Mouse (Mus musculus): Measurements from ENCODE around the gene Cdca3. TPM values are rescaled to one million over a fixed set of nuclear protein-coding genes. Genes with fewer than 3 reads are reported as not detected.
"Not testable (repeated sequence)": the region's sequence is repeated elsewhere in the genome, so short reads cannot be mapped to it uniquely, and the experiment has no call there.

Gene Cdca3
- polyA plus RNA-seq, 1 experiment from 2014 or later, result 201 TPM

DNA sequence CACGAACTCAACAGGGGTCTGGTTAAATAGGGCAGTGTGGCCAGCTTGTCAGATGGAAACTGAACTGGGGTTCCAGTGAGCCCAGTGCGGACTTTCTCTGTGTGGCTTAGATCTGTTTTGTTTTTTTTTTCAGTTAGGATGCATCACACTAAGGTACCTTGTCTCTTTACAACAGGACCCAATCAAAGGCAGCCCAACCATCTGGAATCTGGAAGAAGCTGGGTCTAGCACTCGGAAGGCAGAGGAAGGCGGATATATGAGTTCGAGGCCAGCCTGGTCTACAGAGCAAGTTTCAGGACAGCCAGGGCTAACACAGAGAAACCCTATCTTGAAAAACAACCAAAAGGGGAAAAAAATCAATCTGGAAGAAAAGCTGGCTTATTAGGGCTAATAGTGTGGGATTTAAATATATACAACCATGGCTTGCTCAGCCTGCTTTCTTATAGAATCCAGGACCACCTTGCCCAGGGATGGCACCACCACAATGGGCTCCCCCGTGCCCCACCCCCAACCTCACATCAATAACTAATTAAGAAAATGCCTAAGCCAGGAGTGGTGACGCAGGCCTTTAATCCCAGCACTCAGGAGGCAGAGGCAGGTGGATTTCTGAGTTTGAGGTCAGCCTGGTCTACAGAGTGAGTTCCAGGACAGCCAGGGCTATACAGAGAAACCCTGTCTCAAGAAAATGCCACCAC is 22.8 kb upstream of the Cdca3 start:
- H3K4me1 ChIP-seq (ENCODE audit: control insufficient read depth, insufficient read depth, low read length), result peaks cover 21% of the 10 kb centered on the region
- 76% methylated on average over 7 of the region's 7 CpGs for WGBS

DNA sequence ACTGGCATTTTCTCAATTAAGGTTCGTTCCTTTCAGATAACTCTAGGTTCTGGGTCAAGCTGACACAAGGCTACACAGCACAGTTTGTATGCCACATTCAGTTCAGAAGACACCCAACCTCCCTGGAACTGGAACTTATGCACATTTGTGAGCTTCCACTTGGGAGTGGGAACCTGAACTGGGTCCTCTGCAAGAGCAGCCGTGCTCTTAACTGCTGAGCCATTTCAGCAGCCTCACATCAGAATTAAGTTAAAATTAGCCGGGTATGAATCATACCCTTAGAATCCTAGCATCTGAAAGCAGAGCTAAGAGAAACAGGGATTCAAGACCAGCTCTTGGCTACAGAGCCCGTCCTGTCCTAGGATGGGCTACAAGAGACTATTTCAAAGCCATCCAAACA is 22.0 kb upstream of the Cdca3 start:
- H3K36me3 ChIP-seq (ENCODE audit: control insufficient read depth, insufficient read depth, low read length), result peaks cover 23% of the 10 kb centered on the region
- H3K9me3 ChIP-seq (ENCODE audit: control insufficient read depth, low read length), result no peaks in the 10 kb centered on the region
- WGBS, result 86% methylated on average over 4 of the region's 4 CpGs
- H3K27me3 ChIP-seq (ENCODE audit: control insufficient read depth, insufficient read depth, low read length), result no peaks in the 10 kb centered on the region
- no peak overlapping the region for H3K4me3 ChIP-seq (ENCODE audit: low read length)
- H3K9ac ChIP-seq (ENCODE audit: low read depth, low read length), result no peak overlapping the region
- ATAC-seq (ENCODE audit: low FRiP score, low TSS enrichment), result no peak
- no peak overlapping the region for H3K4me2 ChIP-seq (replicated peaks; ENCODE audit: low read depth, low read length)
- peaks cover 25% of the 10 kb centered on the region for H3K4me1 ChIP-seq (ENCODE audit: control insufficient read depth, insufficient read depth, low read length)
- no peak overlapping the region for H3K27ac ChIP-seq (ENCODE audit: low read depth, low read length)

More for the DNA sequence above, 22.8 kb upstream of the Cdca3 start:
- H3K9me3 ChIP-seq (ENCODE audit: control insufficient read depth, low read length), result no peaks in the 10 kb centered on the region
- peak overlapping the region; percentile 1; the same call in 1 of the 2 replicates for H3K9ac ChIP-seq (ENCODE audit: low read depth, low read length)
- no peaks in the 10 kb centered on the region for H3K27me3 ChIP-seq (ENCODE audit: control insufficient read depth, insufficient read depth, low read length)
- H3K4me3 ChIP-seq (ENCODE audit: low read length), result peak overlapping the region; percentile 41; the same call in 1 of the 2 replicates
- H3K4me2 ChIP-seq (replicated peaks; ENCODE audit: low read depth, low read length), result peak overlapping the region; percentile 57
- no peak for ATAC-seq (ENCODE audit: low FRiP score, low TSS enrichment)
- peak overlapping the region; percentile 89 for H3K27ac ChIP-seq (ENCODE audit: low read depth, low read length)
- peaks cover 15% of the 10 kb centered on the region for H3K36me3 ChIP-seq (ENCODE audit: control insufficient read depth, insufficient read depth, low read length)

DNA sequence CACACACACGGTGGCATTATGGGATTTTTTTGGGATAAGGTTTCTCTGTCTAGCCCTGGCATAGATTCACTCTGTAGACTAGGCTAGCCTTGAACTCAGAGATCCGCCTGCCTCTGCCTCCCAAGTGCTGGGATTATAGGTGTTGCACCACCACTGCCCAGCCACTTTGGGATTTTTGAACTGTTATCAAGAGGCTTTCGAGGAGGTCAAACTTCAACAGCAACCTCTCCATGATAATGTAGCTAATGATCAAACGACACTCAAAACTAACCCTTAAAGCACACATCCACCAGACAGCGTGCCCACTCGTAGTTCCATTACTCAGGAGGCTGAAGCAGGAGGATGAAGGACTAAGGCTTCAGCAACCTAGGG is 21.4 kb upstream of the Cdca3 start:
- Histone ChIP-seq H3K27ac (ENCODE audit: low read depth, low read length) (peak overlapping the region; percentile 92), H3K4me3 (ENCODE audit: low read length) (peak overlapping the region; percentile 53), H3K4me2 (replicated peaks; ENCODE audit: low read depth, low read length) (peak overlapping the region; percentile 89), H3K9me3 (ENCODE audit: control insufficient read depth, low read length) (no peaks in the 10 kb centered on the region), H3K9ac (ENCODE audit: low read depth, low read length) (peak overlapping the region; percentile 64; the same call in 1 of the 2 replicates), H3K4me1 (ENCODE audit: control insufficient read depth, insufficient read depth, low read length) (peaks cover 25% of the 10 kb centered on the region), H3K27me3 (ENCODE audit: control insufficient read depth, insufficient read depth, low read length) (no peaks in the 10 kb centered on the region), H3K36me3 (ENCODE audit: control insufficient read depth, insufficient read depth, low read length) (peaks cover 24% of the 10 kb centered on the region)
- ATAC-seq (ENCODE audit: low FRiP score, low TSS enrichment), result no peak
- 79% methylated on average over 6 of the region's 6 CpGs for WGBS

DNA sequence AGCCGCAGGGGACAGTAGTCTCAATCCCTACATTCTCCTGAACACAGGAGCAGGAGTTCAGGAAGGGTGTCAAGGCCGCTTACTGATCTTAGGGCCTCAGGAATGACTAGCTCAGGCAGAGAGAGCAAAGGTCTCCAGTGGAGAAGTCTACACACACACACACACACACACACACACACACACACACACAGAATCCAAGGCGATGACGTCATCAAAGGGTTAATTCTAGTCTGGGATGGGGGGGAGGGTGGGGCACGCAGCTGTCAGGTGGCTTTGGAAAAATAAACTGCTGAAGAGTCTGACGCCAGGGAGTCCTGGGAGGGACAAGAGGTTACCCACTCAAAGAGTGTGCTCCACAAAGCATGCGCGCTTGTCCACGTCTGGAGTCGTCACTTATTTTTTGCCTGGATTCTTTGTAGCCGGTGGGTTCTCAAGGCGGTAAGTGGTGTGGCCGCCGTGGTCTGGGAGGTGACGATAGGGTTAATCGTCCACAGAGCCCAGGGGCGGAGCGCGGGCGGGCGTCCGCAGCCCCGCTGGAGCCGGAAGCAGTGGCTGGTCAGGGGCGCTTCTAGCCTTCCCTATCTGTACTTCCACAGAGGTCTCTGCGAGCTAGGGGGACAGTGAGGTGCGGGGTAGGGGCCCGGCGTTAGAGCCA is 20.9 kb upstream of the Cdca3 start, which contains the start of gene Spsb2:
Gene Spsb2, plus strand, starts transcription at position 304 of the 655 bp plus-strand sequence.
- H3K9ac ChIP-seq (ENCODE audit: low read depth, low read length), result peak within 1 kb of the TSS; percentile 64
- H3K4me1 ChIP-seq (ENCODE audit: control insufficient read depth, insufficient read depth, low read length), result peaks cover 25% of the 10 kb centered on the region
- peak within 1 kb of the TSS; percentile 92 for H3K27ac ChIP-seq (ENCODE audit: low read depth, low read length)
- WGBS, result 3% methylated on average over 29 of the region's 29 CpGs
- H3K27me3 ChIP-seq (ENCODE audit: control insufficient read depth, insufficient read depth, low read length), result no peaks in the 10 kb centered on the region
- ATAC-seq (ENCODE audit: low FRiP score, low TSS enrichment), result peak; percentile 65
- peak within 1 kb of the TSS; percentile 89 for H3K4me2 ChIP-seq (replicated peaks; ENCODE audit: low read depth, low read length)
- no peaks in the 10 kb centered on the region for H3K9me3 ChIP-seq (ENCODE audit: control insufficient read depth, low read length)
- H3K36me3 ChIP-seq (ENCODE audit: control insufficient read depth, insufficient read depth, low read length), result peaks cover 24% of the 10 kb centered on the region
- peak within 1 kb of the TSS; percentile 53 for H3K4me3 ChIP-seq (ENCODE audit: low read length)

DNA sequence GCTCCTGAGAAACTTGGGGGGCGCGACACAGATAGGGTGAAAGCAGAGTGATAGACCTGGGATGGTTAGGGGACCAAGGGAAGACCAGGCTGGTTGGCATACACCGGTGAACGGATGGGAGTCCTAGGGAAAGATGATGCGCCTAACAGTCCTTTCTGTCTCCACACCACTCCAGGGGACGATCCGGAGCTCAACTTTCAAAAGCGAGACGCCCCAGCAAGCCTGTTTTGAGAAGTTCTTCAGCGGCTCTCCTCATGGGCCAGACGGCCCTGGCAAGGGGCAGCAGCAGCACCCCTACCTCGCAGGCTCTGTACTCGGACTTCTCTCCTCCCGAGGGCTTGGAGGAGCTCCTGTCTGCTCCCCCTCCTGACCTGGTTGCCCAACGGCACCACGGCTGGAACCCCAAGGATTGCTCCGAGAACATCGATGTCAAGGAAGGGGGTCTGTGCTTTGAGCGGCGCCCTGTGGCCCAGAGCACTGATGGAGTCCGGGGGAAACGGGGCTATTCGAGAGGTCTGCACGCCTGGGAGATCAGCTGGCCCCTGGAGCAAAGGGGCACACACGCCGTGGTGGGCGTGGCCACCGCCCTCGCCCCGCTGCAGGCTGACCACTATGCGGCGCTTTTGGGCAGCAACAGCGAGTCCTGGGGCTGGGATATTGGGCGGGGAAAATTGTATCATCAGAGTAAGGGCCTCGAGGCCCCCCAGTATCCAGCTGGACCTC is 20.1 kb upstream of the Cdca3 start:
- peak overlapping the region; percentile 92 for H3K27ac ChIP-seq (ENCODE audit: low read depth, low read length)
- no peaks in the 10 kb centered on the region for H3K9me3 ChIP-seq (ENCODE audit: control insufficient read depth, low read length)
- peak overlapping the region; percentile 64 for H3K9ac ChIP-seq (ENCODE audit: low read depth, low read length)
- H3K36me3 ChIP-seq (ENCODE audit: control insufficient read depth, insufficient read depth, low read length), result peaks cover 24% of the 10 kb centered on the region
- H3K4me3 ChIP-seq (ENCODE audit: low read length), result peak overlapping the region; percentile 53
- H3K4me2 ChIP-seq (replicated peaks; ENCODE audit: low read depth, low read length), result peak overlapping the region; percentile 89
- H3K27me3 ChIP-seq (ENCODE audit: control insufficient read depth, insufficient read depth, low read length), result no peaks in the 10 kb centered on the region
- peaks cover 26% of the 10 kb centered on the region for H3K4me1 ChIP-seq (ENCODE audit: control insufficient read depth, insufficient read depth, low read length)
- WGBS, result under 1% methylated on average over 35 of the region's 35 CpGs
- peak; percentile 14 for ATAC-seq (ENCODE audit: low FRiP score, low TSS enrichment)

- Histone ChIP-seq H3K4me3 (ENCODE audit: low read length) (peak overlapping the region; percentile 53), H3K27me3 (ENCODE audit: control insufficient read depth, insufficient read depth, low read length) (no peaks in the 10 kb centered on the region), H3K4me2 (replicated peaks; ENCODE audit: low read depth, low read length) (peak overlapping the region; percentile 89), H3K9ac (ENCODE audit: low read depth, low read length) (peak overlapping the region; percentile 64), H3K36me3 (ENCODE audit: control insufficient read depth, insufficient read depth, low read length) (peaks cover 24% of the 10 kb centered on the region), H3K9me3 (ENCODE audit: control insufficient read depth, low read length) (no peaks in the 10 kb centered on the region), H3K4me1 (ENCODE audit: control insufficient read depth, insufficient read depth, low read length) (peaks cover 31% of the 10 kb centered on the region), H3K27ac (ENCODE audit: low read depth, low read length) (peak overlapping the region; percentile 92; the same call in 1 of the 2 replicates)
- whole genome bisulfite sequencing, result 50% methylated on average over 14 of the region's 14 CpGs
- ATAC-seq (ENCODE audit: low FRiP score, low TSS enrichment), result peak; percentile 0; the same call in 1 of the 2 replicates
These were observed 19.4 kb upstream of the Cdca3 start for GRCm38 (mm10) chr6:124809775-124810538.

- H3K9me3 ChIP-seq (ENCODE audit: control insufficient read depth, low read length); H3K4me2 ChIP-seq (replicated peaks; ENCODE audit: low read depth, low read length); H3K27me3 ChIP-seq (ENCODE audit: control insufficient read depth, insufficient read depth, low read length); H3K27ac ChIP-seq (ENCODE audit: low read depth, low read length); ATAC-seq (ENCODE audit: low FRiP score, low TSS enrichment); H3K9ac ChIP-seq (ENCODE audit: low read depth, low read length); H3K4me3 ChIP-seq (ENCODE audit: low read length): not testable (repeated sequence)
- Histone ChIP-seq H3K4me1 (ENCODE audit: control insufficient read depth, insufficient read depth, low read length) (peaks cover 27% of the 10 kb centered on the region), H3K36me3 (ENCODE audit: control insufficient read depth, insufficient read depth, low read length) (peaks cover 30% of the 10 kb centered on the region)
- 86% methylated on average over 10 of the region's 11 CpGs for WGBS
These were observed 18.6 kb upstream of the Cdca3 start for GRCm38 (mm10) chr6:124810566-124811402.

DNA sequence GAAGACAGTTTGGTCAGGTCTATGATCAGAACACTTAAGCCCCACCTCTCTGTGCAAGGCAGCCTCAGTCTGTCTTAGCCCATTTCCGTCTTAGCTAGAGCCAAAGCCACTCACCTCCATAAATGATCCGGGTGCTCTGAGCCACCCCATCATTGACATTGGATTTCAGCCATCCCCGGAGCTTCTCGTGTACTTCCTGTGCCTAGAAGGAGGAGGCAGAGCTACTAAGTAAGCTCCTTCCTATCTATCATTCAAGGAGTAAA is 18.0 kb upstream of the Cdca3 start:
- H3K9me3 ChIP-seq (ENCODE audit: control insufficient read depth, low read length), result no peaks in the 10 kb centered on the region
- H3K36me3 ChIP-seq (ENCODE audit: control insufficient read depth, insufficient read depth, low read length), result peaks cover 30% of the 10 kb centered on the region
- no peak overlapping the region for H3K4me3 ChIP-seq (ENCODE audit: low read length)
- no peak overlapping the region for H3K9ac ChIP-seq (ENCODE audit: low read depth, low read length)
- H3K27ac ChIP-seq (ENCODE audit: low read depth, low read length), result no peak overlapping the region
- no peak overlapping the region for H3K4me2 ChIP-seq (replicated peaks; ENCODE audit: low read depth, low read length)
- WGBS, result 64% methylated on average over 4 of the region's 4 CpGs
- ATAC-seq (ENCODE audit: low FRiP score, low TSS enrichment), result no peak
- no peaks in the 10 kb centered on the region for H3K27me3 ChIP-seq (ENCODE audit: control insufficient read depth, insufficient read depth, low read length)
- H3K4me1 ChIP-seq (ENCODE audit: control insufficient read depth, insufficient read depth, low read length), result peaks cover 25% of the 10 kb centered on the region
